Mouse (Mus musculus) neural tube, embryonic 11.5 days (tissue): Measurements from ENCODE around the gene Pik3cd. TPM values are rescaled to one million over a fixed set of nuclear protein-coding genes. Genes with fewer than 3 reads are reported as not detected.

ENCODE experiments used
- ATAC-seq: fragments of 200-750 bp; cut with Nextera tagmentation; 2 replicates; pipeline ENCODE4 v1.8.0; 2017; ENCODE audit warnings: moderate number of reproducible peaks, mild to moderate bottlenecking, moderate TSS enrichment, moderate library complexity; ENCODE audit not compliant: insufficient read depth, low FRiP score, low TSS enrichment
- DNase-seq: peaks from one replicate; pipeline ENCODE4 v3.0.0-alpha.2; 2015; ENCODE audit warnings: low spot score
- H3K27ac ChIP-seq: fragments of 300-500 bp; sonication (generic); 2 replicates; pipeline ENCODE4 v1.5.1; 2014; ENCODE audit warnings: low read depth, mild to moderate bottlenecking, low read length
- H3K27me3 ChIP-seq: fragments of 300-500 bp; sonication (generic); 2 replicates; pipeline ENCODE4 v1.6.1; 2014; ENCODE audit warnings: mild to moderate bottlenecking, low read length, mixed read lengths; ENCODE audit not compliant: control insufficient read depth, insufficient read depth
- H3K36me3 ChIP-seq: fragments of 300-500 bp; sonication (generic); 2 replicates; pipeline ENCODE4 v1.6.1; 2014; ENCODE audit warnings: mild to moderate bottlenecking, low read length, moderate library complexity, mixed read lengths; ENCODE audit not compliant: control insufficient read depth, insufficient read depth
- H3K4me1 ChIP-seq: fragments of 300-500 bp; sonication (generic); 2 replicates; pipeline ENCODE4 v1.6.1; 2014; ENCODE audit warnings: low read length, mixed read lengths; ENCODE audit not compliant: control insufficient read depth, insufficient read depth
- H3K4me2 ChIP-seq: fragments of 300-500 bp; sonication (generic); 2 replicates; pipeline ENCODE4 v1.6.1; 2014; ENCODE audit warnings: low read depth, mild to moderate bottlenecking, moderate library complexity
- H3K4me3 ChIP-seq: fragments of 300-500 bp; sonication (generic); 2 replicates; pipeline ENCODE4 v1.5.1; 2014; ENCODE audit warnings: low read depth, low read length
- H3K9ac ChIP-seq: fragments of 300-500 bp; sonication (generic); 2 replicates; pipeline ENCODE4 v1.6.1; 2014; ENCODE audit warnings: mild to moderate bottlenecking, low read length
- H3K9me3 ChIP-seq: fragments of 300-500 bp; sonication (generic); 2 replicates; pipeline ENCODE4 v1.6.1; 2016; ENCODE audit warnings: low read length; ENCODE audit not compliant: control insufficient read depth
- WGBS: fragments of 180-500 bp; shearing (Covaris S2); extraction: QIAGEN DNeasy Blood & Tissue Kit; methylation state at CpG from one replicate; pipeline ENCODE4 v1.1.7; 2014; 5-methylcytosine and 5-hydroxymethylcytosine counted together
- polyA plus RNA-seq: library from polyadenylated mRNA; unstranded; fragments of >200 nt; fragmentation: Nextera tagmentation; extraction: Ambion mirVana; gene quantifications from 2 replicates; pipeline ENCODE4 v1.2.1, GENCODE M21; 2014

Gene Pik3cd
- polyA plus RNA-seq, 1 experiment from 2014 or later: 15.0 TPM

DNA sequence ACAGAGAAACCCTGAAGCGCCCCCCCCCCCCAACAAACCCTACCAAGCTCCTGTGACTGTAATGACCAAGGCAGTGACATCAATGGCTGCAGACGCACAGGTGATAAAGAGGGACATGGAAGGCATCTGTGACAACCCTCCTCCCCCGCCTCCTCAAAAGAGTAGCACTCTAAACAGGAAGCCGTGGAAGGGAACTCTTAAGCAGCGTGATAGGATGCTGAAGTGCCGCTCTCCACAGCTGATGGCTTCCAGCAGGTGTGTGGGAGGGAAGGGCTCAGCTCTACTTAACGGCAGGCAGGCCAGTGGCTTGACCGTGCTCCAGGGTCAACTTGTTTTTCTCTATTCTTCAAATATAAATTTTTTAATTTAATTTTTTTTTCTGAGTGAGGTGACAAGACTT, 18.8 kb upstream of the Pik3cd start:
- WGBS: 89% methylated on average over 8 of the region's 8 CpGs
- no peak overlapping the region for H3K4me3 ChIP-seq
- no peaks in the 10 kb centered on the region for H3K9me3 ChIP-seq
- ATAC-seq (no peak), DNase-seq (no peak)
- H3K4me1 ChIP-seq: no peaks in the 10 kb centered on the region
- H3K36me3 ChIP-seq: peaks cover 37% of the 10 kb centered on the region
- H3K27me3 ChIP-seq: no peaks in the 10 kb centered on the region
- H3K27ac ChIP-seq: no peak overlapping the region
- no peak overlapping the region for H3K4me2 ChIP-seq
- no peak overlapping the region for H3K9ac ChIP-seq

GRCm38 (mm10) chr4:149719686-149720085, 17.3 kb upstream of the Pik3cd start:
- DNase-seq (peak; percentile 45), ATAC-seq (no peak)
- H3K4me1 ChIP-seq: no peaks in the 10 kb centered on the region
- H3K9me3 ChIP-seq: no peaks in the 10 kb centered on the region
- no peaks in the 10 kb centered on the region for H3K27me3 ChIP-seq
- peaks cover 35% of the 10 kb centered on the region for H3K36me3 ChIP-seq
- 89% methylated on average over 6 of the region's 6 CpGs for WGBS
- H3K27ac ChIP-seq: no peak overlapping the region
- H3K9ac ChIP-seq: no peak overlapping the region
- no peak overlapping the region for H3K4me3 ChIP-seq
- H3K4me2 ChIP-seq: no peak overlapping the region

GRCm38 (mm10) chr4:149714542-149714941, 12.2 kb upstream of the Pik3cd start:
- 86% methylated on average over 3 of the region's 3 CpGs for WGBS
- Histone ChIP-seq H3K4me1 (0 out of 2 replicates have a peak, but pooled peaks cover 4% of the 10 kb centered on the region), H3K9ac (no peak overlapping the region), H3K9me3 (no peaks in the 10 kb centered on the region), H3K27ac (no peak overlapping the region), H3K36me3 (peaks cover 26% of the 10 kb centered on the region), H3K27me3 (no peaks in the 10 kb centered on the region), H3K4me2 (no peak overlapping the region), H3K4me3 (no peak overlapping the region)
- ATAC-seq (no peak), DNase-seq (no peak)

DNA sequence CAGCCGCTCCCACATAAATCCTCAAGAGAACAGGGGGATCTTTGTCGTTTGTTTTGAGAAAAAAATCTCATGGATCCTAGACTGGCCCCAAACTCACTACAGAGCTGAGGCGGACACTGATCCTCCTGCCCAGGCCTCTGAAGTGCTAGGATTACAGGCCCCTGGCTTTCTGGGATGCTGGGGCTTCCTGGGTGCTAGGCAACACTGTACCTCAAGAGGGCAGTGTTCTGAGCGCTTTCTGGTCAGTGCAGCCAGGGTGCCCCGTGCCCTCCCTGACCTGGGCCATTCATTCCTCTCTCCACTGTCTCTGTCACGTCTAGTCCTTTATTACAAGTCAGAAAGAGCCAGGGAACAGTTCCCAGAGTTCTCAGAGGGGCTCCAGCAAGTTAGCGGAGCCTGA, 9.6 kb upstream of the Pik3cd start:
- peak; percentile 66 for DNase-seq
- no peaks in the 10 kb centered on the region for H3K9me3 ChIP-seq
- H3K4me3 ChIP-seq: no peak overlapping the region
- 23% methylated on average over 7 of the region's 7 CpGs for whole genome bisulfite sequencing
- peaks cover 15% of the 10 kb centered on the region; the same call in 1 of the 2 replicates for H3K36me3 ChIP-seq
- H3K4me1 ChIP-seq: 0 out of 2 replicates have a peak, but pooled peaks cover 4% of the 10 kb centered on the region
- no peaks in the 10 kb centered on the region for H3K27me3 ChIP-seq
- no peak overlapping the region for H3K27ac ChIP-seq
- no peak overlapping the region for H3K4me2 ChIP-seq
- H3K9ac ChIP-seq: no peak overlapping the region
- ATAC-seq: no peak

- Histone ChIP-seq H3K9ac (no peak overlapping the region), H3K27me3 (no peaks in the 10 kb centered on the region), H3K36me3 (peaks cover 11% of the 10 kb centered on the region; the same call in 1 of the 2 replicates), H3K4me3 (no peak overlapping the region), H3K4me2 (no peak overlapping the region), H3K4me1 (0 out of 2 replicates have a peak, but pooled peaks cover 4% of the 10 kb centered on the region), H3K9me3 (no peaks in the 10 kb centered on the region), H3K27ac (no peak overlapping the region)
- ATAC-seq: no peak
- WGBS: 90% methylated on average over 5 of the region's 5 CpGs
- no peak for DNase-seq
Measured at GRCm38 (mm10) chr4:149711485-149711884, 9.1 kb upstream of the Pik3cd start.

GRCm38 (mm10) chr4:149710510-149710909, 8.1 kb upstream of the Pik3cd start:
- Histone ChIP-seq H3K9me3 (no peaks in the 10 kb centered on the region), H3K9ac (no peak overlapping the region), H3K4me1 (0 out of 2 replicates have a peak, but pooled peaks cover 4% of the 10 kb centered on the region), H3K4me3 (no peak overlapping the region), H3K27me3 (no peaks in the 10 kb centered on the region), H3K36me3 (peaks cover 5% of the 10 kb centered on the region; the same call in 1 of the 2 replicates), H3K4me2 (no peak overlapping the region), H3K27ac (no peak overlapping the region)
- peak; percentile 50 for DNase-seq
- 24% methylated on average over 5 of the region's 5 CpGs for WGBS
- ATAC-seq: no peak

GRCm38 (mm10) chr4:149705941-149706340, 3.6 kb upstream of the Pik3cd start:
- H3K9ac ChIP-seq: no peak overlapping the region
- H3K9me3 ChIP-seq: no peaks in the 10 kb centered on the region
- DNase-seq: no peak
- H3K4me2 ChIP-seq: no peak overlapping the region
- no peak overlapping the region for H3K4me3 ChIP-seq
- no peaks in the 10 kb centered on the region for H3K4me1 ChIP-seq
- no peaks in the 10 kb centered on the region for H3K27me3 ChIP-seq
- no peak for ATAC-seq
- H3K27ac ChIP-seq: no peak overlapping the region
- H3K36me3 ChIP-seq: no peaks in the 10 kb centered on the region
- 93% methylated on average over 8 of the region's 8 CpGs for WGBS

GRCm38 (mm10) chr4:149705298-149705697, 2.9 kb upstream of the Pik3cd start:
- H3K4me3 ChIP-seq: no peak overlapping the region
- 84% methylated on average over 7 of the region's 7 CpGs for WGBS
- H3K9ac ChIP-seq: no peak overlapping the region
- H3K4me2 ChIP-seq: no peak overlapping the region
- no peaks in the 10 kb centered on the region for H3K9me3 ChIP-seq
- H3K27me3 ChIP-seq: no peaks in the 10 kb centered on the region
- H3K36me3 ChIP-seq: no peaks in the 10 kb centered on the region
- no peak for DNase-seq
- H3K27ac ChIP-seq: no peak overlapping the region
- H3K4me1 ChIP-seq: no peaks in the 10 kb centered on the region
- ATAC-seq: no peak

- H3K27ac ChIP-seq: no peak overlapping the region
- no peak overlapping the region for H3K9ac ChIP-seq
- no peaks in the 10 kb centered on the region for H3K4me1 ChIP-seq
- H3K9me3 ChIP-seq: no peaks in the 10 kb centered on the region
- peaks cover 9% of the 10 kb centered on the region; the same call in 1 of the 2 replicates for H3K27me3 ChIP-seq
- ATAC-seq: no peak
- H3K4me3 ChIP-seq: no peak overlapping the region
- DNase-seq: no peak
- H3K4me2 ChIP-seq: no peak overlapping the region
- 62% methylated on average over 18 of the region's 18 CpGs for WGBS
- H3K36me3 ChIP-seq: no peaks in the 10 kb centered on the region
Measured at GRCm38 (mm10) chr4:149701426-149702209, 753 bp downstream of the Pik3cd start.
